Mouse (Mus musculus): Measurements from ENCODE around the gene Grtp1. TPM values are rescaled to one million over a fixed set of nuclear protein-coding genes. Genes with fewer than 3 reads are reported as not detected.
A peak's percentile ranks its signal among the peaks of the same experiment; 100 is the strongest.

Grtp1 gene
- polyA plus RNA-seq, 1 experiment: 13.3 TPM

GRCm38 (mm10) chr8:13187638-13188037, 12.8 kb downstream of the Grtp1 start:
- no peak for TF ChIP-seq GATA1 (IDR thresholded peaks at IDR 0.05; ENCODE audit: low read length)

- no peak for TF ChIP-seq GATA1 (IDR thresholded peaks at IDR 0.05; ENCODE audit: low read length)
These were observed 13.2 kb downstream of the Grtp1 start for GRCm38 (mm10) chr8:13187229-13187628.

- no peak for TF ChIP-seq GATA1 (IDR thresholded peaks at IDR 0.05; ENCODE audit: low read length)
These were observed 13.6 kb downstream of the Grtp1 start for GRCm38 (mm10) chr8:13186819-13187218.

- TF ChIP-seq GATA1 (IDR thresholded peaks at IDR 0.05; ENCODE audit: low read length): peak; percentile 41
These were observed 18.8 kb downstream of the Grtp1 start for GRCm38 (mm10) chr8:13181691-13181976.

GRCm38 (mm10) chr8:13180911-13181690, 19.3 kb downstream of the Grtp1 start:
- no peak for TF ChIP-seq GATA1 (IDR thresholded peaks at IDR 0.05; ENCODE audit: low read length)

- TF ChIP-seq GATA1 (IDR thresholded peaks at IDR 0.05; ENCODE audit: low read length): no peak
These were observed 20.0 kb downstream of the Grtp1 start for GRCm38 (mm10) chr8:13180408-13180807.

GRCm38 (mm10) chr8:13179948-13180347, 20.5 kb downstream of the Grtp1 start:
- no peak for TF ChIP-seq GATA1 (IDR thresholded peaks at IDR 0.05; ENCODE audit: low read length)

- no peak for TF ChIP-seq GATA1 (IDR thresholded peaks at IDR 0.05; ENCODE audit: low read length)
These were observed 20.9 kb downstream of the Grtp1 start for GRCm38 (mm10) chr8:13179482-13179881.

- TF ChIP-seq GATA1 (IDR thresholded peaks at IDR 0.05; ENCODE audit: low read length): no peak
These were observed 22.3 kb downstream of the Grtp1 start for GRCm38 (mm10) chr8:13178137-13178536.

GRCm38 (mm10) chr8:13177173-13177852, 23.1 kb downstream of the Grtp1 start:
- no peak for TF ChIP-seq GATA1 (IDR thresholded peaks at IDR 0.05; ENCODE audit: low read length)

- no peak for TF ChIP-seq GATA1 (IDR thresholded peaks at IDR 0.05; ENCODE audit: low read length)
These were observed 24.8 kb downstream of the Grtp1 start for GRCm38 (mm10) chr8:13175650-13176049.

GRCm38 (mm10) chr8:13174811-13175210, 25.6 kb downstream of the Grtp1 start:
- no peak for TF ChIP-seq GATA1 (IDR thresholded peaks at IDR 0.05; ENCODE audit: low read length)

GRCm38 (mm10) chr8:13174305-13174704, 26.1 kb downstream of the Grtp1 start:
- no peak for TF ChIP-seq GATA1 (IDR thresholded peaks at IDR 0.05; ENCODE audit: low read length)

GRCm38 (mm10) chr8:13170510-13170909, 29.9 kb downstream of the Grtp1 start:
- TF ChIP-seq GATA1 (IDR thresholded peaks at IDR 0.05; ENCODE audit: low read length): no peak

- no peak for TF ChIP-seq GATA1 (IDR thresholded peaks at IDR 0.05; ENCODE audit: low read length)
These were observed 36.1 kb downstream of the Grtp1 start for GRCm38 (mm10) chr8:13164361-13164760.

GRCm38 (mm10) chr8:13163563-13163962, 36.9 kb downstream of the Grtp1 start:
- peak; percentile 95 for TF ChIP-seq GATA1 (IDR thresholded peaks at IDR 0.05; ENCODE audit: low read length)

GRCm38 (mm10) chr8:13162098-13162497, 38.3 kb downstream of the Grtp1 start:
- TF ChIP-seq GATA1 (IDR thresholded peaks at IDR 0.05; ENCODE audit: low read length): no peak

Data from G1E-ER4 (cell line).